Mouse (Mus musculus): ENCODE data around the gene Bbs9.
"Not testable (repeated sequence)": the region's sequence is repeated elsewhere in the genome, so short reads cannot be mapped to it uniquely, and the experiment has no call there.

GRCm38 (mm10) chr9:22869147-22869546 is 393.6 kb downstream of the Bbs9 start:
- TF ChIP-seq CTCF (IDR thresholded peaks at IDR 0.05; ENCODE audit: low read depth, low read length); POLR2A (IDR thresholded peaks at IDR 0.05; ENCODE audit: insufficient read depth, low read length); EP300 (IDR thresholded peaks at IDR 0.05; ENCODE audit: insufficient read depth, low read depth, low read length): not testable (repeated sequence)

Measured in ES-Bruce4 (cell line).